Mouse (Mus musculus): ENCODE results near the gene Vwa2. TPM values are rescaled to one million over a fixed set of nuclear protein-coding genes. Genes with fewer than 3 reads are reported as not detected.

Gene Vwa2
- total and polyA plus RNA-seq, 3 experiments: not detected

DNA sequence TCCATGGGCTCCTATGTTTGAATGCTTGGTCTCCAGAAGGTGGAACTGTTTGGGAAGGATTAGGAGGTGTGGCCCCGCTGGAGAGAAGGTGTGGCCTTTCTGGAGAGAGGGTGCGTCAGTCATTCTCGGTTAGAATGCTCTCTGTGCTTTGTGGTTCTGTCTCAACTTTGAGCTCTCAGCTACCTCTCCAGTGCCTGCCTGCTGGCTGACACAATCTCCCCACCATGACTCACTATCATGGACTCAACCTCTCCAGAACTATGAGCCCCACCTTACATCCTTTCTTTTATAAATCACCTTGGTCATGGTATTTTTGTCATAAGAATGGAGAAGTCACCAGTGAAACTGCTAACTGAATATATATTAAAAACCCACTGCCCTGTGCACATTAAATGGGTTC lies 40.6 kb downstream of the Vwa2 start:
- TF ChIP-seq TCF12 (IDR thresholded peaks at IDR 0.05; ENCODE audit: low read depth, low read length) (no peak), GABPA (IDR thresholded peaks at IDR 0.05; ENCODE audit: insufficient replicate concordance, low read depth, low read length) (no peak), CHD2 (IDR thresholded peaks at IDR 0.05; ENCODE audit: low read length) (no peak), MAFK (IDR thresholded peaks at IDR 0.05; ENCODE audit: insufficient replicate concordance, low read length) (no peak), SIN3A (IDR thresholded peaks at IDR 0.05; ENCODE audit: low read length) (no peak), NRF1 (IDR thresholded peaks at IDR 0.05; ENCODE audit: low read depth, low read length) (no peak), TBP (conservative IDR thresholded peaks at IDR 0.05; ENCODE audit: low read depth, low read length) (no peak), RAD21 (IDR thresholded peaks at IDR 0.05; ENCODE audit: low read depth, low read length) (no peak)
- Histone ChIP-seq H3K27ac (ENCODE audit: insufficient read depth, low read depth) (no peak overlapping the region), H3K9ac (ENCODE audit: insufficient read depth, low read depth) (no peak overlapping the region), H3K9me3 (replicated peaks; ENCODE audit: low read length) (peaks cover 7% of the 10 kb centered on the region), H3K36me3 (replicated peaks in 1 of 2; ENCODE audit: control insufficient read depth in 1 of 2, insufficient read depth in 1 of 2, low read length in 1 of 2) (peaks cover 0 to 26% of the 10 kb centered on the region in 2 experiments), H3K4me1 (ENCODE audit: control insufficient read depth in 1 of 2, insufficient read depth in 2 of 2) (no peaks in the 10 kb centered on the region), H3K4me2 (ENCODE audit: insufficient read depth, low read depth, poor library complexity, severe bottlenecking) (no peak overlapping the region), H3K79me2 (replicated peaks; ENCODE audit: control insufficient read depth, extremely low read depth, insufficient read depth, poor library complexity, severe bottlenecking) (no peaks in the 10 kb centered on the region), H3K27me3 (replicated peaks) (no peaks in the 10 kb centered on the region), H3K4me3 (replicated peaks in 1 of 3; ENCODE audit: low read depth in 2 of 3, low read length in 2 of 3, poor library complexity in 1 of 3) (no peak overlapping the region)
- dilution Hi-C loops (cut with MboI; ENCODE audit: extremely low pct_ligation_motif_present, extremely low pct_unique_long_range_greater_than_20kb, low sequenced_read_pairs) (no loop called here), in situ Hi-C loops (cut with MboI; ENCODE audit: low pct_ligation_motif_present, low pct_unique_long_range_greater_than_20kb, low sequenced_read_pairs) (loop anchor here (25.0 kb wide), 1 partner anchor 398 kb away; the partner anchor contains the start of gene Ablim1)
- DNase-seq (ENCODE audit: extremely low read depth): no peak

DNA sequence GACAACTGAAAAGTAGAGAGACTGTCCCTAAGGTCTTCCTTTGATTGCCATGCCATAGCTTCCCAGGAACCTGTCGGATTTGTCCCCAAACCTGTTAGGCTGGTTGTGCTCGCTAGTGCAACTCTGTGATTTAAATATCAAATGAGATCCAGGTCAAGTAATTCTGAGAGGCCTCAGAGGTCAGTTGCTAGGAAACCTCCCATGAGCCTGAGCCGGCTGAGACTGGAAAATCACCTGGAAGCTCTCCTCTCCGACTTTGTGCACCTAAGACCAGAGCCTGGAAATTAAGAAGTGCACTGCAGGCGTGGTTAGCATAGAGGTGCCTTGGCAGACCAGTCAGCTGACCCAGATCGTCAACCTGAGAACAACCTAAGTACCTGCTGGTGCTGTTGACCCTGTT lies 41.0 kb downstream of the Vwa2 start:
- H3K4me1 ChIP-seq (ENCODE audit: control insufficient read depth in 1 of 2, insufficient read depth in 2 of 2): no peaks in the 10 kb centered on the region
- no peak overlapping the region for H3K27ac ChIP-seq (ENCODE audit: insufficient read depth, low read depth)
- H3K27me3 ChIP-seq (replicated peaks): no peaks in the 10 kb centered on the region
- H3K36me3 ChIP-seq (replicated peaks in 1 of 2; ENCODE audit: control insufficient read depth in 1 of 2, insufficient read depth in 1 of 2, low read length in 1 of 2): peaks cover 0 to 26% of the 10 kb centered on the region in 2 experiments
- H3K9ac ChIP-seq (ENCODE audit: insufficient read depth, low read depth): no peak overlapping the region
- TF ChIP-seq SMC3 (IDR thresholded peaks at IDR 0.05; ENCODE audit: low read depth, low read length) (no peak), CTCF (conservative IDR thresholded peaks at IDR 0.05 in 1 of 2, IDR thresholded peaks at IDR 0.05 in 1 of 2; ENCODE audit: low read depth in 2 of 2, low read length in 2 of 2) (no peak), MAFK (IDR thresholded peaks at IDR 0.05; ENCODE audit: insufficient replicate concordance, low read length) (no peak), EP300 (IDR thresholded peaks at IDR 0.05; ENCODE audit: low read length) (no peak), SIN3A (IDR thresholded peaks at IDR 0.05; ENCODE audit: low read length) (no peak), TBP (conservative IDR thresholded peaks at IDR 0.05; ENCODE audit: low read depth, low read length) (no peak), ZKSCAN1 (IDR thresholded peaks at IDR 0.05; ENCODE audit: borderline replicate concordance, low read depth, low read length) (no peak), KAT2A (IDR thresholded peaks at IDR 0.05; ENCODE audit: insufficient replicate concordance, low read length) (no peak), POLR2A (IDR thresholded peaks at IDR 0.05; ENCODE audit: low read depth, low read length) (no peak), ZC3H11A (IDR thresholded peaks at IDR 0.05; ENCODE audit: low read depth, low read length) (no peak), TCF12 (IDR thresholded peaks at IDR 0.05; ENCODE audit: low read depth, low read length) (no peak), ETS1 (conservative IDR thresholded peaks at IDR 0.05; ENCODE audit: low read depth, low read length) (no peak), POLR2AphosphoS2 (IDR thresholded peaks at IDR 0.05; ENCODE audit: low read depth, low read length) (no peak), MYC (IDR thresholded peaks at IDR 0.05; ENCODE audit: low read depth, low read length) (no peak), JUND (conservative IDR thresholded peaks at IDR 0.05; ENCODE audit: low read depth, low read length) (no peak), MXI1 (IDR thresholded peaks at IDR 0.05; ENCODE audit: low read depth, low read length) (no peak), MAX (IDR thresholded peaks at IDR 0.05; ENCODE audit: low read length) (no peak)
- H3K4me2 ChIP-seq (ENCODE audit: insufficient read depth, low read depth, poor library complexity, severe bottlenecking): no peak overlapping the region
- H3K9me3 ChIP-seq (replicated peaks; ENCODE audit: low read length): peaks cover 7% of the 10 kb centered on the region
- dilution Hi-C loops (cut with MboI; ENCODE audit: extremely low pct_ligation_motif_present, extremely low pct_unique_long_range_greater_than_20kb, low sequenced_read_pairs): no loop called here
- no peaks in the 10 kb centered on the region for H3K79me2 ChIP-seq (replicated peaks; ENCODE audit: control insufficient read depth, extremely low read depth, insufficient read depth, poor library complexity, severe bottlenecking)
- H3K4me3 ChIP-seq (replicated peaks in 1 of 3; ENCODE audit: low read depth in 2 of 3, low read length in 2 of 3, poor library complexity in 1 of 3): no peak overlapping the region
- in situ Hi-C loops (cut with MboI; ENCODE audit: low pct_ligation_motif_present, low pct_unique_long_range_greater_than_20kb, low sequenced_read_pairs): loop anchor here (25.0 kb wide), 1 partner anchor 397 kb away; the partner anchor contains the start of gene Ablim1
- no peak for DNase-seq (ENCODE audit: extremely low read depth)

Data from CH12.LX (cell line).